Mouse (Mus musculus) heart, adult 9 months (tissue): ENCODE results near the gene Edc3.

ENCODE experiments used
- DNase-seq, 2 experiments: peaks; one replicate each; pipeline ENCODE4 v3.0.0; 2022; ENCODE audit warnings: low spot score in 2 of 2

Gene Edc3

GRCm38 (mm10) chr9:57800325-57800975, 92.1 kb downstream of the Edc3 start:
- DNase-seq: no peak
